Mouse (Mus musculus) megakaryocyte, embryonic 14.5 days (primary cell): ENCODE data around the gene Mfsd2a. TPM values are rescaled to one million over a fixed set of nuclear protein-coding genes. Genes with fewer than 3 reads are reported as not detected.

Experiments used
- H3K27me3 ChIP-seq: replicated peaks from 2 replicates; pipeline ENCODE3; 2012; ENCODE audit warnings: inconsistent platforms
- H3K36me3 ChIP-seq: replicated peaks from 2 replicates; pipeline ENCODE3; 2012; ENCODE audit warnings: low read length, inconsistent platforms, mixed read lengths
- H3K4me1 ChIP-seq: 2 replicates; pipeline ENCODE4 v1.6.1; 2012; ENCODE audit warnings: inconsistent platforms
- H3K4me3 ChIP-seq: replicated peaks from 2 replicates; pipeline ENCODE3; 2012; ENCODE audit warnings: moderate library complexity, mild to moderate bottlenecking, inconsistent platforms
- H3K9me3 ChIP-seq: 2 replicates; pipeline ENCODE4 v1.6.1; 2012; ENCODE audit warnings: inconsistent platforms
- FLI1 ChIP-seq: IDR thresholded peaks from 2 replicates; pipeline ENCODE4 v1.6.1; 2012; ENCODE audit warnings: low read length, inconsistent platforms, mixed read lengths
- GATA1 ChIP-seq: IDR thresholded peaks from 3 replicates; pipeline ENCODE4 v1.6.1; 2012; ENCODE audit warnings: mixed read lengths, low read length, inconsistent platforms, borderline replicate concordance
- polyA plus RNA-seq: library from polyadenylated mRNA; stranded (reverse); fragments of >175 nt; gene quantifications from 2 replicates; pipeline ENCODE4 v1.2.3, GENCODE M21; 2012; ENCODE audit warnings: low replicate concordance; ENCODE audit not compliant: insufficient read depth

Gene Mfsd2a
- polyA plus RNA-seq, 1 experiment, result 0.12 TPM

DNA sequence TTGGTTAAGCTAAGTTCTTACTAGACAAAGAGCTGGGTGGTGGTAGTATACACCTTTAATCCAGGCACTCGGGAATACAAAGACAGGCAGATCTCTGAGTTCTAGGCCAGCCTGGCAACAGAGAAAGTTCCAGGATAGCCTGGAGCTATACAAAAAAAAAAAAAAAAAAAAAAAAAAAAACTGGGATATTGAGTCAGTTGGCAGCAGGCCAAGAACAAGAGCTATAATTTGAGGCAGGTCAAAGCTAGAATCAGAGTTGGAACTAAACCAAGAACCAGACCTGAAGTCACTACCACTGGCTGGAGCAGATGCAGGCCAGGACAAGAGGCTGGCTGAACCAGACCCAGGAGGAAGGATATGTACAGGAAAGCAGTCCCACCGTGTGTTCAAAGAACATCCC lies 19.7 kb upstream of the Mfsd2a start:
- Histone ChIP-seq H3K27me3 (peaks cover 30% of the 10 kb centered on the region), H3K4me1 (peaks cover 61% of the 10 kb centered on the region), H3K4me3 (peak overlapping the region; percentile 50), H3K9me3 (no peaks in the 10 kb centered on the region), H3K36me3 (no peaks in the 10 kb centered on the region)
- TF ChIP-seq GATA1 (no peak), FLI1 (no peak)

DNA sequence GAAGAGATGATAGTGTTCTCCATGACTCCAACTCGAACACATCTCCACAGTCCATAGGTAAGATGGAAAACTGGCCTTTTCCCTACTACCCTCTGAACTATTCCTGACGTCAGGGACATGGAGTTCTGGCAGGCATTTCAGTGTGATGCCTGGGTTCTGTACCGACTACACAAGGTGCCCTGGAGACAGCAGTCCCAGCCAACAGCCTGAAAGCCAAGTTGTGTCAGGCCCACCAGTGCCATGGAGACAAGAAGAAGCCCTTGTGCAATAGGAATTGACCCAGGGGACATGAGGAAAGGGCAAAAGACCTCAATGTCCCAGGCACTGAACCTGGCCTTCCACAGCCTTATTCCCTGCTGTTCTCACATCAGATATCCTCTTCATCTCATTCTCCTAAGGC lies 18.8 kb upstream of the Mfsd2a start:
- Histone ChIP-seq H3K9me3 (no peaks in the 10 kb centered on the region), H3K4me1 (peaks cover 56% of the 10 kb centered on the region), H3K36me3 (no peaks in the 10 kb centered on the region), H3K27me3 (peaks cover 33% of the 10 kb centered on the region), H3K4me3 (no peak overlapping the region)
- TF ChIP-seq GATA1 (no peak), FLI1 (no peak)

GRCm38 (mm10) chr4:122978850-122979249 lies 17.9 kb upstream of the Mfsd2a start:
- peaks cover 35% of the 10 kb centered on the region for H3K27me3 ChIP-seq
- no peaks in the 10 kb centered on the region for H3K9me3 ChIP-seq
- TF ChIP-seq GATA1, result no peak
- no peak for TF ChIP-seq FLI1

DNA sequence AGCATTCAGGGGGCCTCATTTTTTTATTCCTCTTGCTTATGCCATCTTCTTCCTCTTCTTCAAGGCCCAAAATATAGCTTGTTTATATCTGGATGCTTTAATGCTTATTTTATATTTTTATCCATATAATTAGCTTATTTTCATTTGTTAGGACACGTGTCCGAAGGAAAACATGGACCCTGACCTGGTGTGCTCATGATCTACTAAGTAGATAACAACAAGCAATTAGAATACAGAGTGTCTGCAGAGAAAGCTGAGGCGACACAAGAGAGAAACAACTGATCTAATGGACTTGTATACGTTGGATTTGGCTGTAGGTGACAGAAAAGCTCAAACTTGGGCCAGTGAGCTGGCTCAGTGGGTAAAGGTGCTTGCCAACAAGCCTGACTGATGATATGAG lies 15.9 kb upstream of the Mfsd2a start:
- Histone ChIP-seq H3K36me3 (no peaks in the 10 kb centered on the region), H3K27me3 (peaks cover 41% of the 10 kb centered on the region), H3K9me3 (no peaks in the 10 kb centered on the region), H3K4me3 (no peak overlapping the region), H3K4me1 (peaks cover 35% of the 10 kb centered on the region)
- TF ChIP-seq FLI1 (no peak), GATA1 (no peak)

More at GRCm38 (mm10) chr4:122978850-122979249, 17.9 kb upstream of the Mfsd2a start:
- H3K4me3 ChIP-seq, result no peak overlapping the region
- no peaks in the 10 kb centered on the region for H3K36me3 ChIP-seq
- peaks cover 50% of the 10 kb centered on the region for H3K4me1 ChIP-seq

- Histone ChIP-seq H3K27me3 (peaks cover 48% of the 10 kb centered on the region), H3K9me3 (no peaks in the 10 kb centered on the region), H3K4me1 (peaks cover 17% of the 10 kb centered on the region), H3K4me3 (no peak overlapping the region), H3K36me3 (no peaks in the 10 kb centered on the region)
- TF ChIP-seq FLI1 (no peak), GATA1 (no peak)
Measured at GRCm38 (mm10) chr4:122974976-122975520, 14.1 kb upstream of the Mfsd2a start.

DNA sequence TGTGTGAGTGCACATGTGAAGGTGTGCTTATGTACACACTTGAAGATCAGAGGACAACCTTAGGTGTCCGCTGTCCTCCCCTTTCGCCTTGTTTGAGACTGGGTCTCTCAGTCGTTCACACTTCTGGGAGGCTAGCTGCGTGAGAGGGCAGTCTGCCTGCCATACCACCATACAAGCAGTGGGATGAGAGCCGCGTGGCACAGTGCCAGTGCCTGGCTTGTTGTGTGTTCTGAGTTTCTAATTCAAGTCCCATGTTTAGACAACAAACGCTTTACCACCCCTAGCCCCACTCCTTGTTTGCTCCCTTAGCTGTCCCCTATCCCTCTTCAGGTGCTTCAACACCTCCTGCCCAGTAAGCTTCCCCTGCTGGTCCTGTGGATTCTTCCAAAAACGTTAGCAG lies 11.1 kb upstream of the Mfsd2a start:
- TF ChIP-seq FLI1 (no peak), GATA1 (no peak)
- Histone ChIP-seq H3K9me3 (no peaks in the 10 kb centered on the region), H3K27me3 (peaks cover 43% of the 10 kb centered on the region)

DNA sequence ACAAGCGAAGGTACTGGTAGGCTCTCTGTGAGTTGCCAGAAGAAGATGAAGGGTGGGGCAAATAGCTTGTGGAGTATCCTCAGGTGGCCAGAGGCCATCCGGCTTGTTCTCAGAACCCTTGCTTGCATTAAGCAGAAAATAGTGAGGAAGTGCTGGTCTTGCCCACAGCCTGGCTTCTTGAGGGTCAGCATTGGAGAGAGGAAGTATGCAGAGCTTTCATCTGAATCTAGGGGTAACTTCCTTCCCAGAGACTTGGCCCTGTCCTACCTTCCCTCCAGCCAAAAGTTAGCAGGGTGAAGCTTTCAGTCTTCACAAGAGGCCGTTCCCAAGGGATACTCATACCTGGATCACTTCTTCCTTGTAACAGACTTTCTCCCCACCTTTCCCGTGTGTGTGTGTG lies 10.7 kb upstream of the Mfsd2a start:
- Histone ChIP-seq H3K36me3 (no peaks in the 10 kb centered on the region), H3K4me1 (no peaks in the 10 kb centered on the region; the same call in 1 of the 2 replicates), H3K4me3 (no peak overlapping the region), H3K27me3 (peaks cover 44% of the 10 kb centered on the region), H3K9me3 (no peaks in the 10 kb centered on the region)
- TF ChIP-seq FLI1 (no peak), GATA1 (no peak)

More for the DNA sequence above, 11.1 kb upstream of the Mfsd2a start:
- Histone ChIP-seq H3K4me3 (no peak overlapping the region), H3K4me1 (no peaks in the 10 kb centered on the region; the same call in 1 of the 2 replicates), H3K36me3 (no peaks in the 10 kb centered on the region)

- Histone ChIP-seq H3K27me3 (peaks cover 46% of the 10 kb centered on the region), H3K4me3 (no peak overlapping the region), H3K4me1 (no peaks in the 10 kb centered on the region; the same call in 1 of the 2 replicates), H3K9me3 (no peaks in the 10 kb centered on the region), H3K36me3 (no peaks in the 10 kb centered on the region)
- TF ChIP-seq FLI1, result no peak
Measured at GRCm38 (mm10) chr4:122971191-122971590, 10.2 kb upstream of the Mfsd2a start.

GRCm38 (mm10) chr4:122968106-122968505 lies 7.1 kb upstream of the Mfsd2a start:
- no peak for TF ChIP-seq FLI1
- TF ChIP-seq GATA1, result no peak
- Histone ChIP-seq H3K9me3 (no peaks in the 10 kb centered on the region), H3K4me3 (no peak overlapping the region), H3K27me3 (peaks cover 43% of the 10 kb centered on the region), H3K4me1 (no peaks in the 10 kb centered on the region; the same call in 1 of the 2 replicates), H3K36me3 (no peaks in the 10 kb centered on the region)

DNA sequence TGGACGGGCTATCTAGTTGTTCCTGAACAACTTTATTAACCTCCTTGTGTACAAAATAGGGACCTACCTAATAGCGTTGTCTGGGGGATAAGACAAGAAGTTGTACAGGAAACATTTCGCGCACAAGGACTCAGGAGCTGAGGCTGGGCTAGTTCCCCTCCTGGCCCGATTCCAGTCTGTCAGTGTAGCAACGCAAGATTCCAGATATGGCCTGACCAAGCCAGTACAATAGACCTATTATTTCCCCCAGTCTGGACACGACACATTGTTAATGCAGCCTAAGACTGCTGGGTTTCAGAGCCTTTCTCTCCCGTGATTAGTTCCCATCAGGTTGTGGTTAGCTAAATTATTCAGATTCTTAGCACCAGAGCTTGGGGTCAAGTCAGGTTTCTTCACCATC lies 1.8 kb upstream of the Mfsd2a start:
- Histone ChIP-seq H3K9me3 (no peaks in the 10 kb centered on the region), H3K4me1 (peaks cover 35% of the 10 kb centered on the region), H3K36me3 (no peaks in the 10 kb centered on the region), H3K4me3 (no peak overlapping the region), H3K27me3 (peaks cover 60% of the 10 kb centered on the region)
- TF ChIP-seq FLI1 (no peak), GATA1 (no peak)
